Mouse (Mus musculus): ENCODE results near the gene Sipa1l2. TPM values are rescaled to one million over a fixed set of nuclear protein-coding genes. Genes with fewer than 3 reads are reported as not detected.
A peak's percentile ranks its signal among the peaks of the same experiment; 100 is the strongest.

The Sipa1l2 gene
- polyA plus RNA-seq, 1 experiment from 2014 or later = 7.2 TPM

GRCm38 (mm10) chr8:125516115-125516905, 53.3 kb downstream of the Sipa1l2 start:
- DNase-seq (ENCODE audit: low spot score) (no peak), ATAC-seq (replicated peaks; ENCODE audit: low FRiP score, low TSS enrichment, low read depth) (no peak)
- H3K27ac ChIP-seq (ENCODE audit: low read depth) = no peak overlapping the region
- H3K4me3 ChIP-seq (ENCODE audit: low read depth, low read length) = no peak overlapping the region
- H3K4me1 ChIP-seq (replicated peaks; ENCODE audit: control insufficient read depth, insufficient read depth, low read length) = peaks cover 16% of the 10 kb centered on the region
- WGBS = 54% methylated on average over 6 of the region's 6 CpGs
- H3K9me3 ChIP-seq (ENCODE audit: control insufficient read depth, low read length) = no peaks in the 10 kb centered on the region
- H3K9ac ChIP-seq (ENCODE audit: low read length) = no peak overlapping the region
- no peaks in the 10 kb centered on the region for H3K36me3 ChIP-seq (ENCODE audit: control insufficient read depth, insufficient read depth, low read length)
- H3K27me3 ChIP-seq (replicated peaks; ENCODE audit: control insufficient read depth, insufficient read depth, low read length) = no peaks in the 10 kb centered on the region
- H3K4me2 ChIP-seq (ENCODE audit: low read length) = no peak overlapping the region

- Histone ChIP-seq H3K4me2 (ENCODE audit: low read length) (no peak overlapping the region), H3K4me1 (replicated peaks; ENCODE audit: control insufficient read depth, insufficient read depth, low read length) (peaks cover 22% of the 10 kb centered on the region), H3K9me3 (ENCODE audit: control insufficient read depth, low read length) (no peaks in the 10 kb centered on the region), H3K36me3 (ENCODE audit: control insufficient read depth, insufficient read depth, low read length) (no peaks in the 10 kb centered on the region), H3K27me3 (replicated peaks; ENCODE audit: control insufficient read depth, insufficient read depth, low read length) (no peaks in the 10 kb centered on the region), H3K9ac (ENCODE audit: low read length) (no peak overlapping the region), H3K27ac (ENCODE audit: low read depth) (no peak overlapping the region), H3K4me3 (ENCODE audit: low read depth, low read length) (no peak overlapping the region)
- ATAC-seq (replicated peaks; ENCODE audit: low FRiP score, low TSS enrichment, low read depth) (no peak), DNase-seq (ENCODE audit: low spot score) (no peak)
- WGBS = 70% methylated on average over 8 of the region's 8 CpGs
These were observed 53.9 kb downstream of the Sipa1l2 start for GRCm38 (mm10) chr8:125515665-125516064.

- 32% methylated on average over 5 of the region's 5 CpGs for WGBS
- no peak for ATAC-seq (replicated peaks; ENCODE audit: low FRiP score, low TSS enrichment, low read depth)
- Histone ChIP-seq H3K9ac (ENCODE audit: low read length) (no peak overlapping the region), H3K27ac (ENCODE audit: low read depth) (peak overlapping the region; percentile 58; the same call in 1 of the 2 replicates), H3K4me2 (ENCODE audit: low read length) (no peak overlapping the region), H3K36me3 (ENCODE audit: control insufficient read depth, insufficient read depth, low read length) (no peaks in the 10 kb centered on the region), H3K4me3 (ENCODE audit: low read depth, low read length) (no peak overlapping the region), H3K27me3 (replicated peaks; ENCODE audit: control insufficient read depth, insufficient read depth, low read length) (no peaks in the 10 kb centered on the region), H3K9me3 (ENCODE audit: control insufficient read depth, low read length) (no peaks in the 10 kb centered on the region), H3K4me1 (replicated peaks; ENCODE audit: control insufficient read depth, insufficient read depth, low read length) (peaks cover 30% of the 10 kb centered on the region)
- DNase-seq (ENCODE audit: low spot score) = no peak
These were observed 55.7 kb downstream of the Sipa1l2 start for GRCm38 (mm10) chr8:125513935-125514334.

GRCm38 (mm10) chr8:125513242-125513866, 56.3 kb downstream of the Sipa1l2 start:
- WGBS = 48% methylated on average over 5 of the region's 5 CpGs
- no peak overlapping the region for H3K9ac ChIP-seq (ENCODE audit: low read length)
- H3K9me3 ChIP-seq (ENCODE audit: control insufficient read depth, low read length) = no peaks in the 10 kb centered on the region
- ATAC-seq (replicated peaks; ENCODE audit: low FRiP score, low TSS enrichment, low read depth) (no peak), DNase-seq (ENCODE audit: low spot score) (no peak)
- no peaks in the 10 kb centered on the region for H3K27me3 ChIP-seq (replicated peaks; ENCODE audit: control insufficient read depth, insufficient read depth, low read length)
- H3K27ac ChIP-seq (ENCODE audit: low read depth) = peak overlapping the region; percentile 58; the same call in 1 of the 2 replicates
- H3K4me3 ChIP-seq (ENCODE audit: low read depth, low read length) = no peak overlapping the region
- H3K36me3 ChIP-seq (ENCODE audit: control insufficient read depth, insufficient read depth, low read length) = no peaks in the 10 kb centered on the region
- no peak overlapping the region for H3K4me2 ChIP-seq (ENCODE audit: low read length)
- peaks cover 30% of the 10 kb centered on the region for H3K4me1 ChIP-seq (replicated peaks; ENCODE audit: control insufficient read depth, insufficient read depth, low read length)

- peaks cover 30% of the 10 kb centered on the region for H3K4me1 ChIP-seq (replicated peaks; ENCODE audit: control insufficient read depth, insufficient read depth, low read length)
- H3K27ac ChIP-seq (ENCODE audit: low read depth) = no peak overlapping the region
- H3K4me3 ChIP-seq (ENCODE audit: low read depth, low read length) = no peak overlapping the region
- no peaks in the 10 kb centered on the region for H3K9me3 ChIP-seq (ENCODE audit: control insufficient read depth, low read length)
- no peak overlapping the region for H3K4me2 ChIP-seq (ENCODE audit: low read length)
- ATAC-seq (replicated peaks; ENCODE audit: low FRiP score, low TSS enrichment, low read depth) (no peak), DNase-seq (ENCODE audit: low spot score) (no peak)
- no peak overlapping the region for H3K9ac ChIP-seq (ENCODE audit: low read length)
- no peaks in the 10 kb centered on the region for H3K27me3 ChIP-seq (replicated peaks; ENCODE audit: control insufficient read depth, insufficient read depth, low read length)
- no peaks in the 10 kb centered on the region for H3K36me3 ChIP-seq (ENCODE audit: control insufficient read depth, insufficient read depth, low read length)
- WGBS = 73% methylated on average over 1 of the region's 1 CpGs
These were observed 57.0 kb downstream of the Sipa1l2 start for GRCm38 (mm10) chr8:125512561-125512960.

GRCm38 (mm10) chr8:125510861-125511668, 58.5 kb downstream of the Sipa1l2 start:
- peaks cover 25% of the 10 kb centered on the region for H3K4me1 ChIP-seq (replicated peaks; ENCODE audit: control insufficient read depth, insufficient read depth, low read length)
- H3K4me2 ChIP-seq (ENCODE audit: low read length) = no peak overlapping the region
- ATAC-seq (replicated peaks; ENCODE audit: low FRiP score, low TSS enrichment, low read depth) (no peak), DNase-seq (ENCODE audit: low spot score) (no peak)
- H3K27ac ChIP-seq (ENCODE audit: low read depth) = no peak overlapping the region
- H3K4me3 ChIP-seq (ENCODE audit: low read depth, low read length) = no peak overlapping the region
- WGBS = 38% methylated on average over 14 of the region's 14 CpGs
- no peak overlapping the region for H3K9ac ChIP-seq (ENCODE audit: low read length)
- no peaks in the 10 kb centered on the region for H3K36me3 ChIP-seq (ENCODE audit: control insufficient read depth, insufficient read depth, low read length)
- no peaks in the 10 kb centered on the region for H3K9me3 ChIP-seq (ENCODE audit: control insufficient read depth, low read length)
- no peaks in the 10 kb centered on the region for H3K27me3 ChIP-seq (replicated peaks; ENCODE audit: control insufficient read depth, insufficient read depth, low read length)

DNA sequence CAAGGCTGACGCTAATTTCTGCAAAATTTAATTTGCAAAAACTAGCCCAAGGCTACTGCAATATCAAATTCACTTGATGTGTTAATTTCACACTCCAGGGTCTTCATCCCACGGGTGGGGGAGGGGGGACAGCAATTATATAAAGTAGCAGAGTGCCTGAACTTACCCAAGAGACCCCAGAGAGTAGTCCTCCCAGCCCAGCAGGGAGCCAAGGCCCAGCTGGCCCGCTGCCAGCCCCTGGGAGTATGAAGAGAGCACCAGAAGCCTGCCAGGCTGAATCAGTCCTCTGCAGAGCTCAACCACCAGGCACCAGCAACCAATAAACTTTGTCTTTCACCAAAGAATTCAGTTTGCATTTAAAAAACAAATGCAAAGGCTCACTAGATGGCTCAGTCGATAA, 59.8 kb downstream of the Sipa1l2 start:
- H3K4me1 ChIP-seq (replicated peaks; ENCODE audit: control insufficient read depth, insufficient read depth, low read length) = peaks cover 25% of the 10 kb centered on the region
- 37% methylated on average over 4 of the region's 4 CpGs for WGBS

GRCm38 (mm10) chr8:125509175-125509574, 60.4 kb downstream of the Sipa1l2 start:
- Histone ChIP-seq H3K4me3 (ENCODE audit: low read depth, low read length) (no peak overlapping the region), H3K4me1 (replicated peaks; ENCODE audit: control insufficient read depth, insufficient read depth, low read length) (peaks cover 20% of the 10 kb centered on the region), H3K9me3 (ENCODE audit: control insufficient read depth, low read length) (no peaks in the 10 kb centered on the region), H3K9ac (ENCODE audit: low read length) (no peak overlapping the region), H3K36me3 (ENCODE audit: control insufficient read depth, insufficient read depth, low read length) (no peaks in the 10 kb centered on the region), H3K4me2 (ENCODE audit: low read length) (no peak overlapping the region), H3K27ac (ENCODE audit: low read depth) (no peak overlapping the region), H3K27me3 (replicated peaks; ENCODE audit: control insufficient read depth, insufficient read depth, low read length) (no peaks in the 10 kb centered on the region)
- WGBS = 94% methylated on average over 6 of the region's 6 CpGs
- DNase-seq (ENCODE audit: low spot score) (no peak), ATAC-seq (replicated peaks; ENCODE audit: low FRiP score, low TSS enrichment, low read depth) (no peak)

More for the DNA sequence above, 59.8 kb downstream of the Sipa1l2 start:
- DNase-seq (ENCODE audit: low spot score) (no peak), ATAC-seq (replicated peaks; ENCODE audit: low FRiP score, low TSS enrichment, low read depth) (no peak)
- no peak overlapping the region for H3K9ac ChIP-seq (ENCODE audit: low read length)
- H3K36me3 ChIP-seq (ENCODE audit: control insufficient read depth, insufficient read depth, low read length) = no peaks in the 10 kb centered on the region
- no peak overlapping the region for H3K4me3 ChIP-seq (ENCODE audit: low read depth, low read length)
- no peaks in the 10 kb centered on the region for H3K9me3 ChIP-seq (ENCODE audit: control insufficient read depth, low read length)
- no peaks in the 10 kb centered on the region for H3K27me3 ChIP-seq (replicated peaks; ENCODE audit: control insufficient read depth, insufficient read depth, low read length)
- no peak overlapping the region for H3K27ac ChIP-seq (ENCODE audit: low read depth)
- no peak overlapping the region for H3K4me2 ChIP-seq (ENCODE audit: low read length)
